Mouse (Mus musculus): ENCODE data around the gene Clcn7. TPM values are rescaled to one million over a fixed set of nuclear protein-coding genes. Genes with fewer than 3 reads are reported as not detected.

The Clcn7 gene
- polyA plus RNA-seq (2015; fragmentation: Nextera tagmentation; extraction: Ambion mirVana) = 30.2 and 34.3 TPM in 2 replicates

DNA sequence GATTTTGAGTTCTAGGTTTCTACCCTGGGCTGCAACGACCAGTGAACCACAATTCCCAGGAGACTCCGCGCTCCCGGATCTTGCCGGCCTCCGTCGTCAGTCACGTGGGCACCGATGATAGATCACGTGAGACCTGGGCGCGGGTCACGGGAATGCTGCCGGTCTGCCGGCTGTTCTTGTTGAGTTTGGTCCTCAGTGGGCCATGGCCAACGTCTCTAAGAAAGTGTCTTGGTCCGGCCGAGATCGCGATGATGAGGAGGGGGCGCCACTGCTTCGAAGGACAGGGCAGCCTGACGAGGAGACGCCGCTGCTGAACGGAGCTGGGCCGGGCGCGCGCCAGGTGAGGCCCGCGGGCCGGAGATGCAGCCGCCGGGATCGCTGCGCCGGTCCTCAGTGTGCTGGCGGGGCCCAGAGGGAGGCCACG, at the start of gene Clcn7:
Gene Clcn7, plus strand, starts transcription at position 117 of the 424 bp plus-strand sequence.
- peak within 1 kb of the TSS; percentile 82 for H3K4me2 ChIP-seq (ENCODE audit: low read length)
- H3K27me3 ChIP-seq (replicated peaks; ENCODE audit: control insufficient read depth, insufficient read depth, low read length) = no peaks in the 10 kb centered on the region
- H3K4me3 ChIP-seq (replicated peaks; ENCODE audit: low read length) = peak within 1 kb of the TSS; percentile 92
- H3K4me1 ChIP-seq (replicated peaks; ENCODE audit: control insufficient read depth, insufficient read depth, low read length) = peaks cover 10% of the 10 kb centered on the region
- ATAC-seq = peak; percentile 96
- H3K27ac ChIP-seq (ENCODE audit: low read length) = no peak within 1 kb of the TSS
- H3K9ac ChIP-seq (replicated peaks; ENCODE audit: low read depth, low read length) = peak within 1 kb of the TSS; percentile 81
- H3K9me3 ChIP-seq (ENCODE audit: control insufficient read depth, low read length) = no peaks in the 10 kb centered on the region
- WGBS = 0% methylated on average over 40 of the region's 40 CpGs
- H3K36me3 ChIP-seq (ENCODE audit: control insufficient read depth, insufficient read depth) = no peaks in the 10 kb centered on the region

- 0 out of 2 replicates have a peak, but pooled peaks cover 2% of the 10 kb centered on the region for H3K4me1 ChIP-seq (replicated peaks; ENCODE audit: control insufficient read depth, insufficient read depth, low read length)
- H3K9me3 ChIP-seq (ENCODE audit: control insufficient read depth, low read length) = no peaks in the 10 kb centered on the region
- WGBS = 75% methylated on average over 7 of the region's 7 CpGs
- no peak within 1 kb of the TSS for H3K9ac ChIP-seq (replicated peaks; ENCODE audit: low read depth, low read length)
- H3K27me3 ChIP-seq (replicated peaks; ENCODE audit: control insufficient read depth, insufficient read depth, low read length) = no peaks in the 10 kb centered on the region
- no peak within 1 kb of the TSS for H3K4me2 ChIP-seq (ENCODE audit: low read length)
- H3K27ac ChIP-seq (ENCODE audit: low read length) = no peak within 1 kb of the TSS
- no peaks in the 10 kb centered on the region for H3K36me3 ChIP-seq (ENCODE audit: control insufficient read depth, insufficient read depth)
- no peak within 1 kb of the TSS for H3K4me3 ChIP-seq (replicated peaks; ENCODE audit: low read length)
- no peak for ATAC-seq
These were observed 49.7 kb upstream of the Clcn7 start, which contains the start of gene Tmem204 for GRCm38 (mm10) chr17:25083444-25083931. Gene Tmem204 (minus strand): TSS chr17:25083591.

GRCm38 (mm10) chr17:25084835-25085385, 48.3 kb upstream of the Clcn7 start:
- Histone ChIP-seq H3K27me3 (replicated peaks; ENCODE audit: control insufficient read depth, insufficient read depth, low read length) (no peaks in the 10 kb centered on the region), H3K9ac (replicated peaks; ENCODE audit: low read depth, low read length) (no peak overlapping the region), H3K36me3 (ENCODE audit: control insufficient read depth, insufficient read depth) (0 out of 2 replicates have a peak, but pooled peaks cover 4% of the 10 kb centered on the region), H3K4me2 (ENCODE audit: low read length) (no peak overlapping the region), H3K27ac (ENCODE audit: low read length) (no peak overlapping the region), H3K4me3 (replicated peaks; ENCODE audit: low read length) (no peak overlapping the region), H3K4me1 (replicated peaks; ENCODE audit: control insufficient read depth, insufficient read depth, low read length) (no peaks in the 10 kb centered on the region), H3K9me3 (ENCODE audit: control insufficient read depth, low read length) (no peaks in the 10 kb centered on the region)
- no peak for ATAC-seq
- 80% methylated on average over 13 of the region's 13 CpGs for WGBS

DNA sequence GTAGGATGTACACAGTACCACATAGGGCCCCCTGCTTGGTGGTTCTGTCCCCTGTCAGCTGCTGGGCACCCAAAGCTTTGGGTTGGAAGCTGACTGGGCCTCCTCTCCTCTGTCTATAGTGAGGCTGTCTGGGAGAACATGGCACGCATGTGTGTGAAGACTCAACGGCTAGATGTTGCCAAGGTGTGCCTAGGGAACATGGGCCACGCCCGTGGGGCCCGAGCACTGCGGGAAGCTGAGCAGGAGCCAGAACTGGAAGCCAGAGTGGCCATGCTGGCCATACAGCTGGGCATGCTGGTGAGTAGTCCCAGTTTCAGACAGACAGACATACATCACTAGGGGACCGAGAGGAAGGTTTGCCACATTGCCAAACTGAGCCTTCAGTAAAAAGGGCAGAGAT, 46.5 kb upstream of the Clcn7 start:
- 89% methylated on average over 7 of the region's 7 CpGs for WGBS
- no peak for ATAC-seq
- H3K27ac ChIP-seq (ENCODE audit: low read length) = no peak overlapping the region

DNA sequence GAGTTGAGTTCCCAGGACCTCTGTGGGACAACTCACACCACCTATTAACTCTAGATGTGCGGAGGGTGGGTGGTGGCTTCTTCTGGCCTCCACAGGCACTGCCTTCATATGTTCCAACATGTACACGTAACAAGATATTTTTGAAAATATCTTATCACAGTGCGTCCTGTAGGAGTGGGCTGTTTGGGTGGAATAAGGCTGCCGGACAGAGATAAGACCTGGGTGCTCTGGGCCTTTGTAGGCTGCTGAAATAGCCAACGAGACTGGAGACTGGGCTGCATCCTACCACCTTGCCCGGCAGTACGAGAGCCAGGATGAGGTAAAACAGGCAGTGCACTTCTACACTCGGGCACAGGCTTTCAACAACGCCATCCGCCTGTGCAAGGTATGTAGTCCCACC, 44.0 kb upstream of the Clcn7 start:
- Histone ChIP-seq H3K9me3 (ENCODE audit: control insufficient read depth, low read length) (no peaks in the 10 kb centered on the region), H3K27me3 (replicated peaks; ENCODE audit: control insufficient read depth, insufficient read depth, low read length) (no peaks in the 10 kb centered on the region), H3K36me3 (ENCODE audit: control insufficient read depth, insufficient read depth) (peaks cover 8% of the 10 kb centered on the region; the same call in 1 of the 2 replicates), H3K4me2 (ENCODE audit: low read length) (no peak overlapping the region), H3K4me3 (replicated peaks; ENCODE audit: low read length) (no peak overlapping the region), H3K27ac (ENCODE audit: low read length) (no peak overlapping the region), H3K9ac (replicated peaks; ENCODE audit: low read depth, low read length) (no peak overlapping the region), H3K4me1 (replicated peaks; ENCODE audit: control insufficient read depth, insufficient read depth, low read length) (no peaks in the 10 kb centered on the region)
- ATAC-seq = no peak
- 92% methylated on average over 10 of the region's 10 CpGs for WGBS

More for the DNA sequence above, 46.5 kb upstream of the Clcn7 start:
- Histone ChIP-seq H3K36me3 (ENCODE audit: control insufficient read depth, insufficient read depth) (0 out of 2 replicates have a peak, but pooled peaks cover 4% of the 10 kb centered on the region), H3K9me3 (ENCODE audit: control insufficient read depth, low read length) (no peaks in the 10 kb centered on the region), H3K4me1 (replicated peaks; ENCODE audit: control insufficient read depth, insufficient read depth, low read length) (no peaks in the 10 kb centered on the region), H3K9ac (replicated peaks; ENCODE audit: low read depth, low read length) (no peak overlapping the region), H3K27me3 (replicated peaks; ENCODE audit: control insufficient read depth, insufficient read depth, low read length) (no peaks in the 10 kb centered on the region), H3K4me3 (replicated peaks; ENCODE audit: low read length) (no peak overlapping the region), H3K4me2 (ENCODE audit: low read length) (no peak overlapping the region)

GRCm38 (mm10) chr17:25090450-25090849, 42.7 kb upstream of the Clcn7 start:
- no peak overlapping the region for H3K9ac ChIP-seq (replicated peaks; ENCODE audit: low read depth, low read length)
- peaks cover 8% of the 10 kb centered on the region; the same call in 1 of the 2 replicates for H3K36me3 ChIP-seq (ENCODE audit: control insufficient read depth, insufficient read depth)
- H3K4me2 ChIP-seq (ENCODE audit: low read length) = no peak overlapping the region
- H3K27me3 ChIP-seq (replicated peaks; ENCODE audit: control insufficient read depth, insufficient read depth, low read length) = no peaks in the 10 kb centered on the region
- no peak overlapping the region for H3K27ac ChIP-seq (ENCODE audit: low read length)
- ATAC-seq = no peak
- H3K4me1 ChIP-seq (replicated peaks; ENCODE audit: control insufficient read depth, insufficient read depth, low read length) = no peaks in the 10 kb centered on the region
- H3K9me3 ChIP-seq (ENCODE audit: control insufficient read depth, low read length) = no peaks in the 10 kb centered on the region
- no peak overlapping the region for H3K4me3 ChIP-seq (replicated peaks; ENCODE audit: low read length)
- WGBS = 94% methylated on average over 10 of the region's 10 CpGs

GRCm38 (mm10) chr17:25096221-25096620, 37.0 kb upstream of the Clcn7 start:
- no peaks in the 10 kb centered on the region for H3K27me3 ChIP-seq (replicated peaks; ENCODE audit: control insufficient read depth, insufficient read depth, low read length)
- no peak overlapping the region for H3K4me3 ChIP-seq (replicated peaks; ENCODE audit: low read length)
- H3K4me1 ChIP-seq (replicated peaks; ENCODE audit: control insufficient read depth, insufficient read depth, low read length) = no peaks in the 10 kb centered on the region
- H3K27ac ChIP-seq (ENCODE audit: low read length) = no peak overlapping the region
- H3K36me3 ChIP-seq (ENCODE audit: control insufficient read depth, insufficient read depth) = peaks cover 15% of the 10 kb centered on the region
- WGBS = 78% methylated on average over 2 of the region's 2 CpGs
- H3K9ac ChIP-seq (replicated peaks; ENCODE audit: low read depth, low read length) = no peak overlapping the region
- ATAC-seq = no peak
- H3K9me3 ChIP-seq (ENCODE audit: control insufficient read depth, low read length) = no peaks in the 10 kb centered on the region
- H3K4me2 ChIP-seq (ENCODE audit: low read length) = no peak overlapping the region

DNA sequence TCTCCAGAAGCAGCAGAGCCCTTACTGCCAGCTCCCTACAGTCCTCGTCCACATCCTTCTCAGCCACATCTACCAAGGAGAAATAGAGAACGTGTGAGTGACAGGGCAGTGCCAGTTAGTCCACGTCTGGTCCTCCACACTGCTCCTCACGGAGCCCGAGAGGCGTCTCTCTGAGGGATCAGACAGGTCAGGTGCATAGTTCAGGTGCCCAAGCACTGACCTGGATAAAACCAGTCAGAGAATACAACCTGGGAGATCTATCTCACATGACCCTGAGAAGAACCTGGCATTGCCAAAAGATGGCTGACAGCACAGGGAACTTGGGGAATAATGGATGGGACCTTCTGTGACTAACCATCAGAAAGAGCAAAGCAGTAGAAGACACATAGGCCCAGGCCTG, 33.1 kb upstream of the Clcn7 start:
- no peak overlapping the region for H3K4me3 ChIP-seq (replicated peaks; ENCODE audit: low read length)
- peaks cover 34% of the 10 kb centered on the region for H3K36me3 ChIP-seq (ENCODE audit: control insufficient read depth, insufficient read depth)
- H3K4me2 ChIP-seq (ENCODE audit: low read length) = no peak overlapping the region
- 93% methylated on average over 6 of the region's 6 CpGs for WGBS
- no peak overlapping the region for H3K27ac ChIP-seq (ENCODE audit: low read length)
- H3K9me3 ChIP-seq (ENCODE audit: control insufficient read depth, low read length) = no peaks in the 10 kb centered on the region
- no peaks in the 10 kb centered on the region for H3K4me1 ChIP-seq (replicated peaks; ENCODE audit: control insufficient read depth, insufficient read depth, low read length)
- no peak for ATAC-seq
- no peak overlapping the region for H3K9ac ChIP-seq (replicated peaks; ENCODE audit: low read depth, low read length)
- no peaks in the 10 kb centered on the region for H3K27me3 ChIP-seq (replicated peaks; ENCODE audit: control insufficient read depth, insufficient read depth, low read length)

DNA sequence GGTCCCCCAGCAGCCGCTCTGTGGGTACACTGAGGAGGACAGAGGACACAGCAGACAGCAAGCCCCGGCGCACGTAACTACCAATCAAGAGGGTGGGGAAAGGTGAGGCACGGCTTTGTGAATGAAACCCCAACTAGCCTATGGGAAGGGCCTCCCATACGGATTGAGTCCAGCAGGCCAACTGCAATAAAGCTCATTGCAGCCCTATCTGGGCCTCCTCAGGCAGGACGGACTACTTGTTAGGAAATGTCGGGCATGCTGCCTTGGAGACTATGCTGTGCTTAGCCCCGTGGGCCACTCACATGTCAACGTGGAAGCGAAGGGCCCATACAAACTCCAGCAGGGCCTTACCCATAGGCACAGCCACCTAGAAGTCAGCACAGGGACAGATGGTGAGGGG, 31.9 kb upstream of the Clcn7 start:
- no peak overlapping the region for H3K27ac ChIP-seq (ENCODE audit: low read length)
- peaks cover 36% of the 10 kb centered on the region for H3K36me3 ChIP-seq (ENCODE audit: control insufficient read depth, insufficient read depth)
- no peak overlapping the region for H3K9ac ChIP-seq (replicated peaks; ENCODE audit: low read depth, low read length)
- no peak overlapping the region for H3K4me2 ChIP-seq (ENCODE audit: low read length)
- no peak for ATAC-seq
- H3K27me3 ChIP-seq (replicated peaks; ENCODE audit: control insufficient read depth, insufficient read depth, low read length) = no peaks in the 10 kb centered on the region
- H3K4me1 ChIP-seq (replicated peaks; ENCODE audit: control insufficient read depth, insufficient read depth, low read length) = no peaks in the 10 kb centered on the region
- H3K4me3 ChIP-seq (replicated peaks; ENCODE audit: low read length) = no peak overlapping the region
- 90% methylated on average over 11 of the region's 11 CpGs for WGBS
- H3K9me3 ChIP-seq (ENCODE audit: control insufficient read depth, low read length) = no peaks in the 10 kb centered on the region
